Mouse (Mus musculus) stomach, postnatal 0 days (tissue): ENCODE measurements around the gene Cep89. TPM values are rescaled to one million over a fixed set of nuclear protein-coding genes. Genes with fewer than 3 reads are reported as not detected.

Source experiments
- ATAC-seq: fragments of 200-750 bp; cut with Nextera tagmentation; 2 replicates; pipeline ENCODE4 v1.8.0; 2017; ENCODE audit not compliant: low FRiP score, low TSS enrichment
- DNase-seq: peaks from one replicate; pipeline ENCODE4 v3.0.0-alpha.2; 2016; ENCODE audit warnings: low spot score
- H3K27ac ChIP-seq: fragments of 300-500 bp; sonication (generic); replicated peaks from 2 replicates; pipeline ENCODE4 v1.5.1; 2014; ENCODE audit warnings: mild to moderate bottlenecking, control low read depth
- H3K27me3 ChIP-seq: fragments of 300-500 bp; sonication (generic); 2 replicates; pipeline ENCODE4 v1.6.1; 2014; ENCODE audit warnings: low read length; ENCODE audit not compliant: control insufficient read depth, insufficient read depth
- H3K36me3 ChIP-seq: fragments of 300-500 bp; sonication (generic); 2 replicates; pipeline ENCODE4 v1.6.1; 2014; ENCODE audit warnings: low read length, mixed read lengths; ENCODE audit not compliant: control insufficient read depth, insufficient read depth
- H3K4me1 ChIP-seq: fragments of 300-500 bp; sonication (generic); replicated peaks from 2 replicates; pipeline ENCODE4 v1.6.1; 2014; ENCODE audit warnings: antibody characterized with exemption; ENCODE audit not compliant: control insufficient read depth, insufficient read depth
- H3K4me2 ChIP-seq: fragments of 300-500 bp; sonication (generic); replicated peaks from 2 replicates; pipeline ENCODE4 v1.6.1; 2014; ENCODE audit warnings: low read depth, mild to moderate bottlenecking, control low read depth, moderate library complexity
- H3K4me3 ChIP-seq: fragments of 300-500 bp; sonication (generic); 2 replicates; pipeline ENCODE4 v1.5.1; 2014; ENCODE audit warnings: low read depth, low read length, control low read depth
- H3K9ac ChIP-seq: fragments of 300-500 bp; sonication (generic); 2 replicates; pipeline ENCODE4 v1.6.1; 2014; ENCODE audit warnings: mild to moderate bottlenecking, low read length, control low read depth, mixed read lengths
- H3K9me3 ChIP-seq: fragments of 300-500 bp; sonication (generic); 2 replicates; pipeline ENCODE4 v1.6.1; 2016; ENCODE audit warnings: low read length; ENCODE audit not compliant: control insufficient read depth
- CTCF ChIP-seq: IDR thresholded peaks from 2 replicates; pipeline ENCODE4 v1.5.1; 2016; ENCODE audit warnings: antibody characterized with exemption, low read depth, mild to moderate bottlenecking, moderate library complexity
- EP300 ChIP-seq: optimal IDR thresholded peaks from 2 replicates; pipeline ENCODE3; 2016; ENCODE audit warnings: antibody characterized with exemption
- WGBS: fragments of 180-500 bp; shearing (Covaris S2); extraction: QIAGEN DNeasy Blood & Tissue Kit; methylation state at CpG from one replicate; pipeline ENCODE4 v1.1.7; 2014; 5-methylcytosine and 5-hydroxymethylcytosine counted together
- polyA plus RNA-seq: library from polyadenylated mRNA; unstranded; fragments of >200 nt; fragmentation: Nextera tagmentation; extraction: Ambion mirVana; gene quantifications from 2 replicates; pipeline ENCODE4 v1.2.1, GENCODE M21; 2015

Cep89 gene
- polyA plus RNA-seq, 1 experiment from 2014 or later = 11.7 TPM

GRCm38 (mm10) chr7:35423071-35423470 is 26.2 kb downstream of the Cep89 start:
- no peak overlapping the region for H3K4me3 ChIP-seq
- 88% methylated on average over 10 of the region's 10 CpGs for WGBS
- no peak for TF ChIP-seq CTCF
- no peak for TF ChIP-seq EP300
- H3K36me3 ChIP-seq = peaks cover 15% of the 10 kb centered on the region; the same call in 1 of the 2 replicates
- no peaks in the 10 kb centered on the region for H3K9me3 ChIP-seq
- no peak for DNase-seq
- ATAC-seq = no peak
- no peaks in the 10 kb centered on the region for H3K4me1 ChIP-seq
- no peak overlapping the region for H3K27ac ChIP-seq
- H3K27me3 ChIP-seq = no peaks in the 10 kb centered on the region
- no peak overlapping the region for H3K9ac ChIP-seq
- H3K4me2 ChIP-seq = no peak overlapping the region

- H3K4me2 ChIP-seq = no peak overlapping the region
- no peak overlapping the region for H3K27ac ChIP-seq
- 87% methylated on average over 10 of the region's 10 CpGs for WGBS
- TF ChIP-seq CTCF (no peak), EP300 (no peak)
- DNase-seq (no peak), ATAC-seq (no peak)
- no peak overlapping the region for H3K4me3 ChIP-seq
- H3K36me3 ChIP-seq = peaks cover 23% of the 10 kb centered on the region; the same call in 1 of the 2 replicates
- no peaks in the 10 kb centered on the region for H3K9me3 ChIP-seq
- H3K9ac ChIP-seq = no peak overlapping the region
- H3K27me3 ChIP-seq = no peaks in the 10 kb centered on the region
- no peaks in the 10 kb centered on the region for H3K4me1 ChIP-seq
Observed at GRCm38 (mm10) chr7:35428146-35428545, 31.3 kb downstream of the Cep89 start.

- WGBS = 75% methylated on average over 9 of the region's 9 CpGs
- no peak overlapping the region for H3K27ac ChIP-seq
Observed at GRCm38 (mm10) chr7:35435266-35435665, 38.4 kb downstream of the Cep89 start.

GRCm38 (mm10) chr7:35447501-35447900 is 50.7 kb downstream of the Cep89 start:
- no peaks in the 10 kb centered on the region for H3K4me1 ChIP-seq
- H3K9me3 ChIP-seq = no peaks in the 10 kb centered on the region
- DNase-seq = no peak
- no peaks in the 10 kb centered on the region for H3K27me3 ChIP-seq
- no peaks in the 10 kb centered on the region for H3K36me3 ChIP-seq
- WGBS = 16% methylated on average over 4 of the region's 4 CpGs
- no peak overlapping the region for H3K4me3 ChIP-seq
- H3K27ac ChIP-seq = no peak overlapping the region
- no peak overlapping the region for H3K4me2 ChIP-seq
- TF ChIP-seq EP300 (no peak), CTCF (no peak)
- no peak overlapping the region for H3K9ac ChIP-seq
- no peak for ATAC-seq

More at GRCm38 (mm10) chr7:35435266-35435665, 38.4 kb downstream of the Cep89 start:
- Histone ChIP-seq H3K9ac (no peak overlapping the region), H3K27me3 (no peaks in the 10 kb centered on the region), H3K4me2 (no peak overlapping the region), H3K36me3 (peaks cover 21% of the 10 kb centered on the region), H3K4me3 (no peak overlapping the region), H3K9me3 (no peaks in the 10 kb centered on the region), H3K4me1 (no peaks in the 10 kb centered on the region)
- no peak for TF ChIP-seq EP300
- no peak for TF ChIP-seq CTCF
- ATAC-seq = no peak
- no peak for DNase-seq

GRCm38 (mm10) chr7:35447996-35448846 is 51.4 kb downstream of the Cep89 start, which contains the start of gene Slc7a9:
Gene Slc7a9, plus strand, starts transcription at chr7:35448796.
- DNase-seq (peak; percentile 55), ATAC-seq (peak; percentile 53)
- Histone ChIP-seq H3K4me2 (no peak within 1 kb of the TSS), H3K9ac (no peak within 1 kb of the TSS), H3K9me3 (no peaks in the 10 kb centered on the region), H3K4me1 (no peaks in the 10 kb centered on the region), H3K27me3 (no peaks in the 10 kb centered on the region), H3K36me3 (no peaks in the 10 kb centered on the region), H3K4me3 (no peak within 1 kb of the TSS), H3K27ac (no peak within 1 kb of the TSS)
- WGBS = 24% methylated on average over 15 of the region's 15 CpGs
- no peak for TF ChIP-seq CTCF
- TF ChIP-seq EP300 = no peak

- H3K4me1 ChIP-seq = no peaks in the 10 kb centered on the region
- DNase-seq (no peak), ATAC-seq (no peak)
- no peak overlapping the region for H3K4me2 ChIP-seq
- no peaks in the 10 kb centered on the region for H3K9me3 ChIP-seq
- TF ChIP-seq EP300 (no peak), CTCF (no peak)
- 55% methylated on average over 7 of the region's 7 CpGs for WGBS
- no peaks in the 10 kb centered on the region for H3K36me3 ChIP-seq
- no peaks in the 10 kb centered on the region for H3K27me3 ChIP-seq
- no peak overlapping the region for H3K9ac ChIP-seq
- no peak overlapping the region for H3K27ac ChIP-seq
- no peak overlapping the region for H3K4me3 ChIP-seq
Observed at GRCm38 (mm10) chr7:35448867-35449266, 52.0 kb downstream of the Cep89 start.
